Mouse (Mus musculus) kidney, adult 11 months (tissue): ENCODE results near the gene Bmt2.

Experiments
- DNase-seq: peaks from one replicate; pipeline ENCODE4 v3.0.0; 2022

Gene Bmt2

GRCm38 (mm10) chr6:13614568-13614967 is 63.2 kb downstream of the Bmt2 start:
- no peak for DNase-seq

- DNase-seq: no peak
Measured at GRCm38 (mm10) chr6:13613671-13614070, 64.1 kb downstream of the Bmt2 start.

GRCm38 (mm10) chr6:13610869-13611268 is 66.9 kb downstream of the Bmt2 start:
- no peak for DNase-seq

- DNase-seq: peak; percentile 33
Measured at GRCm38 (mm10) chr6:13609353-13610140, 68.2 kb downstream of the Bmt2 start.

- DNase-seq: peak; percentile 88
Measured at GRCm38 (mm10) chr6:13607621-13608493, 69.9 kb downstream of the Bmt2 start, which contains the start of gene Tmem168. Gene Tmem168, minus strand, starts transcription at chr6:13608100.

- DNase-seq: no peak
Measured at GRCm38 (mm10) chr6:13606921-13607620, 70.7 kb downstream of the Bmt2 start.

- no peak for DNase-seq
Measured at GRCm38 (mm10) chr6:13606394-13606793, 71.4 kb downstream of the Bmt2 start.

GRCm38 (mm10) chr6:13603134-13603533 is 74.6 kb downstream of the Bmt2 start:
- no peak for DNase-seq

GRCm38 (mm10) chr6:13601587-13601986 is 76.2 kb downstream of the Bmt2 start:
- DNase-seq: peak; percentile 36

- DNase-seq: no peak
Measured at GRCm38 (mm10) chr6:13598239-13598923, 79.4 kb downstream of the Bmt2 start.

- no peak for DNase-seq
Measured at GRCm38 (mm10) chr6:13592729-13593345, 84.9 kb downstream of the Bmt2 start.

GRCm38 (mm10) chr6:13586560-13586959 is 91.2 kb downstream of the Bmt2 start:
- peak; percentile 85 for DNase-seq

- DNase-seq: no peak
Measured at GRCm38 (mm10) chr6:13586154-13586553, 91.6 kb downstream of the Bmt2 start.

- DNase-seq: no peak
Measured at GRCm38 (mm10) chr6:13584788-13585187, 93.0 kb downstream of the Bmt2 start.

- no peak for DNase-seq
Measured at GRCm38 (mm10) chr6:13582075-13582474, 95.7 kb downstream of the Bmt2 start.
